Mouse (Mus musculus) forebrain, embryonic 11.5 days (tissue): Measurements from ENCODE around the gene Maml3. TPM values are rescaled to one million over a fixed set of nuclear protein-coding genes. Genes with fewer than 3 reads are reported as not detected.

Source experiments
- ATAC-seq: fragments of 200-750 bp; cut with Nextera tagmentation; replicated peaks from 2 replicates; pipeline ENCODE4 v1.8.0; 2017; ENCODE audit warnings: moderate TSS enrichment; ENCODE audit not compliant: low FRiP score
- DNase-seq: peaks from one replicate; pipeline ENCODE4 v3.0.0-alpha.2; 2017; ENCODE audit warnings: low spot score
- H3K27ac ChIP-seq: fragments of 300-500 bp; sonication (generic); 2 replicates; pipeline ENCODE4 v1.5.1; 2014; ENCODE audit warnings: low read depth, low read length
- H3K27me3 ChIP-seq: fragments of 300-500 bp; sonication (generic); 2 replicates; pipeline ENCODE4 v1.6.1; 2014; ENCODE audit warnings: mild to moderate bottlenecking, low read length, mixed read lengths; ENCODE audit not compliant: control insufficient read depth, insufficient read depth
- H3K36me3 ChIP-seq: fragments of 300-500 bp; sonication (generic); 2 replicates; pipeline ENCODE4 v1.6.1; 2014; ENCODE audit warnings: mild to moderate bottlenecking, low read length, moderate library complexity, mixed read lengths; ENCODE audit not compliant: control insufficient read depth, insufficient read depth
- H3K4me1 ChIP-seq: fragments of 300-500 bp; sonication (generic); replicated peaks from 2 replicates; pipeline ENCODE4 v1.6.1; 2014; ENCODE audit warnings: low read length, mixed read lengths; ENCODE audit not compliant: control insufficient read depth, insufficient read depth
- H3K4me2 ChIP-seq: fragments of 300-500 bp; sonication (generic); 2 replicates; pipeline ENCODE4 v1.6.1; 2014; ENCODE audit warnings: low read depth, mild to moderate bottlenecking, low read length, moderate library complexity, mixed read lengths; ENCODE audit not compliant: severe bottlenecking
- H3K4me3 ChIP-seq: fragments of 300-500 bp; sonication (generic); 2 replicates; pipeline ENCODE4 v1.5.1; 2014; ENCODE audit warnings: low read depth, low read length
- H3K9ac ChIP-seq: fragments of 300-500 bp; sonication (generic); 2 replicates; pipeline ENCODE4 v1.6.1; 2014; ENCODE audit warnings: low read length
- H3K9me3 ChIP-seq: fragments of 300-500 bp; sonication (generic); 2 replicates; pipeline ENCODE4 v1.6.1; 2016; ENCODE audit warnings: low read length, mixed read lengths; ENCODE audit not compliant: control insufficient read depth
- WGBS: fragments of 180-500 bp; shearing (Covaris S2); extraction: QIAGEN DNeasy Blood & Tissue Kit; methylation state at CpG from one replicate; pipeline ENCODE4 v1.1.7; 2014; 5-methylcytosine and 5-hydroxymethylcytosine counted together
- polyA plus RNA-seq: library from polyadenylated mRNA; unstranded; fragments of >200 nt; fragmentation: Nextera tagmentation; extraction: Ambion mirVana; gene quantifications from 2 replicates; pipeline ENCODE4 v1.2.1, GENCODE M21; 2014

The Maml3 gene
- polyA plus RNA-seq, 1 experiment from 2014 or later = 7.5 TPM

DNA sequence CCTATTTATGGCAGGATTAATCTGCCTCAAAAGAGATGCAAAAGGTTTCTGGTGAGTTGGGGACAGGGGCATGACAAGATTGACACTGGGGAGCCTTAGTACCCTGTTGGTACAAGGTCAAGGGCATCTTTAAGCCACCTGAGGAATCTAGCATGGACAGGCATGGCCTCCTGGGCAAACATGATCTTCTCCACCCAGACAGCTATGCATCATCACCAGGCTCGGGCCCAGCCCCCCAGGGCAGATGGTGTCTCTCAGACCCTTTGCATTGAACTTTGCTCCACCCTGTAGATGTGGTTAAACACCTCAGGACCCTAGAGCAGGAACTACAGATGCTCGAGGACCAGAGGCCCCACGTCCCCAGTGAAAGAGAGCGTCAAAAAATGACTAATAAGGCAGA lies 444.8 kb downstream of the Maml3 start, which contains the start of gene Mgst2:
Gene Mgst2 (plus strand): TSS at position 301 of the 400 bp plus-strand sequence.
- 79% methylated on average over 4 of the region's 4 CpGs for WGBS
- no peak for DNase-seq
- H3K4me3 ChIP-seq = no peak within 1 kb of the TSS
- no peaks in the 10 kb centered on the region for H3K36me3 ChIP-seq
- H3K9me3 ChIP-seq = no peaks in the 10 kb centered on the region
- H3K4me1 ChIP-seq = 0 out of 2 replicates have a peak, but pooled peaks cover 1% of the 10 kb centered on the region
- no peak for ATAC-seq
- no peaks in the 10 kb centered on the region for H3K27me3 ChIP-seq
- no peak within 1 kb of the TSS for H3K4me2 ChIP-seq
- no peak within 1 kb of the TSS for H3K27ac ChIP-seq
- no peak within 1 kb of the TSS for H3K9ac ChIP-seq

DNA sequence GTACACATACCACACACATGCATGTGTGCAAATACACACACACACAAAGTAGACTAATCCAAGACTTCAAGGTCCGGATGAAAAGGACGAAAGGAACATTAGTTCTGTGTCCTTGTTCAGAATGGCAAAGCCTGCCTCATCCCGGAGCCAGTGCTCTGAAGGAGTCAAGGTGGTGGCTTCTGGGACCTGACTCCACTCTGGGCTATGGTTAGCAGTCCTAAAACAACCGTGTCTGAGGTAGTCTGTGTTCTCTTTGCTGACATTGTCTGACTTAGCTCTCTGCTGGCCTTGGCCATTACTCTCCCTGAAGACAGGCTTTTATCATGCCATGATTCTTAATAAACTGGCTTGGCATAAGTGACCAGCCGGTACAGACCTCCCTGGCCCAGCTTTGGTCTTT lies 445.5 kb downstream of the Maml3 start:
- Histone ChIP-seq H3K9me3 (no peaks in the 10 kb centered on the region), H3K4me1 (0 out of 2 replicates have a peak, but pooled peaks cover 1% of the 10 kb centered on the region), H3K27ac (no peak overlapping the region), H3K4me2 (no peak overlapping the region), H3K36me3 (no peaks in the 10 kb centered on the region), H3K9ac (no peak overlapping the region), H3K27me3 (no peaks in the 10 kb centered on the region), H3K4me3 (no peak overlapping the region)
- 92% methylated on average over 5 of the region's 5 CpGs for WGBS
- ATAC-seq = no peak
- DNase-seq = no peak

- Histone ChIP-seq H3K4me3 (no peak overlapping the region), H3K4me1 (no peaks in the 10 kb centered on the region; the same call in 1 of the 2 replicates), H3K9me3 (no peaks in the 10 kb centered on the region), H3K36me3 (no peaks in the 10 kb centered on the region), H3K27me3 (no peaks in the 10 kb centered on the region), H3K27ac (no peak overlapping the region), H3K4me2 (no peak overlapping the region), H3K9ac (no peak overlapping the region)
- 81% methylated on average over 6 of the region's 6 CpGs for WGBS
- DNase-seq (no peak), ATAC-seq (no peak)
Observed at GRCm38 (mm10) chr3:51654303-51655055, 450.4 kb downstream of the Maml3 start.

DNA sequence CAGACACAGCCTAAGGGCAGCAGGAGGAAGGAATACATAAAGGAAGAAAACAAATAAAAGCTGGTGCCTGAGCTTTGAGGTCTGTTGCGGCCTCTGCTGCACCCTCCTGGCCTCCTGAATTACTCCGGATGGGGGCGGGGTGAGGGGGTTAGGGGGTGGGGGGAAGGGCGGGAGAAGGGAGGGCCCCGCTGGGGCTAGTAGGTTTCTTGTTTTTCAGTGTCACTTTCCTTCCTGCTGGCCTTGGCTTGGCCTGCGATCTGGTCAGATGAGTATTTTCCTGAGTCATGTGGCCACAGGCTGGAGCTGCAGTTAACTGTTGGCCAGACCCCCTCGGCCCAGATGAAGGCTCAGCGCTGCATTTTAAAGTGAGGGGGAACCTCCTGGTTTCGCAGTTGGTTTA lies 452.2 kb downstream of the Maml3 start:
- DNase-seq = peak; percentile 78
- no peak overlapping the region for H3K27ac ChIP-seq
- H3K4me3 ChIP-seq = no peak overlapping the region; the same call in 1 of the 2 replicates
- H3K4me2 ChIP-seq = peak overlapping the region; percentile 37
- ATAC-seq = peak; percentile 34; the same call in 1 of the 2 replicates
- peak overlapping the region; percentile 28; the same call in 1 of the 2 replicates for H3K9ac ChIP-seq
- H3K27me3 ChIP-seq = no peaks in the 10 kb centered on the region
- 4% methylated on average over 9 of the region's 9 CpGs for WGBS
- no peaks in the 10 kb centered on the region for H3K36me3 ChIP-seq
- no peaks in the 10 kb centered on the region for H3K9me3 ChIP-seq
- no peaks in the 10 kb centered on the region; the same call in 1 of the 2 replicates for H3K4me1 ChIP-seq

- H3K27me3 ChIP-seq = no peaks in the 10 kb centered on the region
- peak overlapping the region; percentile 37 for H3K4me2 ChIP-seq
- no peak overlapping the region; the same call in 1 of the 2 replicates for H3K4me3 ChIP-seq
- DNase-seq = peak; percentile 87
- ATAC-seq = peak; percentile 72
- no peaks in the 10 kb centered on the region for H3K36me3 ChIP-seq
- peak overlapping the region; percentile 28; the same call in 1 of the 2 replicates for H3K9ac ChIP-seq
- no peak overlapping the region for H3K27ac ChIP-seq
- WGBS = 1% methylated on average over 9 of the region's 9 CpGs
- H3K9me3 ChIP-seq = no peaks in the 10 kb centered on the region
- no peaks in the 10 kb centered on the region; the same call in 1 of the 2 replicates for H3K4me1 ChIP-seq
Observed at GRCm38 (mm10) chr3:51652292-51652691, 452.6 kb downstream of the Maml3 start.

DNA sequence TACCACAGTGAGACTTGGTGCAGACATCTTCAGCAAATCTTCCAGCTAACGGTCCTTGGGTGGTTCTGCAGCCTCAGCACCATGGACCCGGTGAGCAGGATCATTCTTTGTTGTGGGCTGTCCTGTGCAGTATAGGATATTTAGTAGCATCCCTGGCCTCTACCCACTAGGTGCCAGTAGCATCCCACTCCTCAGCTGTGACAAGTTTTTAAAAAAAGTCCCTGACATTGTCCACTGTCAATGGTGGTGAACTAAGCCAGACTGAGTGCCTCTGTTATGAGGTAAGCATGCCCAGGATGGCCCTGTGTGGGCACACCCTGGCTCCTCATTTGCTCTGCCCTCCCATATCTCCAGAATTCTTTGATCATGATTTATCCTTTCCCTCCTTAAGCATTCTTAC lies 453.7 kb downstream of the Maml3 start:
- Histone ChIP-seq H3K9ac (no peak overlapping the region), H3K4me1 (peaks cover 2% of the 10 kb centered on the region; the same call in 1 of the 2 replicates), H3K27me3 (no peaks in the 10 kb centered on the region), H3K4me2 (no peak overlapping the region), H3K36me3 (no peaks in the 10 kb centered on the region), H3K4me3 (no peak overlapping the region), H3K9me3 (no peaks in the 10 kb centered on the region), H3K27ac (no peak overlapping the region)
- ATAC-seq (no peak), DNase-seq (no peak)
- WGBS = 75% methylated on average over 2 of the region's 2 CpGs

DNA sequence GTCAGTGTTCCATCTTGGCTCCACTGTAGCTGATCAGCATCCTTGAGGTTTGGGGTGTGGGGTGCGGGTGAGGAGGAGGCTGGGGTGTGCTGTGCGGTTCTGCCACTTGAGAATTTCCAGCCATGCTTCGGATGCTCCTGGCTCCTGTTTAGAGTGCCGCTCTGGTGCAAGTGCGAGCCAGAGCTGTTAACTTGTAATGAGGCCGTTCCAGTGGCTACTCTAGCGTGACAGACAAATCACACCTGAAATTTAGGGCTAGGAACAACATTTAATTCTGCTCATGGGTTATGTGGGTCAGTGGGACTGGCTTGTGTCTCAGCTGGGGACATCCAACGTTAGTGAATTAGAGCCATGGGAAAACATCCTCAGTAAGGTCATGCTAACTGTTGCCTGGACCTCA lies 454.9 kb downstream of the Maml3 start:
- H3K4me1 ChIP-seq = peaks cover 2% of the 10 kb centered on the region; the same call in 1 of the 2 replicates
- no peaks in the 10 kb centered on the region for H3K36me3 ChIP-seq
- no peak overlapping the region for H3K4me3 ChIP-seq
- no peak overlapping the region for H3K4me2 ChIP-seq
- no peak overlapping the region for H3K27ac ChIP-seq
- ATAC-seq (no peak), DNase-seq (no peak)
- H3K9me3 ChIP-seq = no peaks in the 10 kb centered on the region
- no peaks in the 10 kb centered on the region for H3K27me3 ChIP-seq
- H3K9ac ChIP-seq = no peak overlapping the region
- 78% methylated on average over 8 of the region's 8 CpGs for WGBS

DNA sequence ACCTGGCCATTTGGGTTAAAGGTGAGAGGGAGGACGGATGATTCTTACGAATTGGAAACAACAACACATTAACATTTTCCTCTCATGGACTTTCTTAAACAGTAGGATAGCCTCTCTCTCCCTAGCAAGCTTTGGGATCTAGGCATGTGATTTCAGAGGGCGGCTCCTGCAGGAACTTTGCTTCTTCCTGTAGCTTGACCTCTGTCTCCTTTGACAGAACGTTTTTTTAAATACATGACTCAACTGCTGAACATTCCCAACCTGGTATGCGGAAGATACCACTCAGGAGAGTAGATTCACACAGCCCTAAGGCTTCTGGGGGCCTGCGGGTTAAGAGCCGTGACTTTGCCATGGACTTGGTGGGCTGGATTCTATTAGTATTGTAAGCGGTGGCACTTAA lies 455.4 kb downstream of the Maml3 start:
- Histone ChIP-seq H3K4me1 (peaks cover 2% of the 10 kb centered on the region; the same call in 1 of the 2 replicates), H3K4me2 (no peak overlapping the region), H3K27ac (no peak overlapping the region), H3K9ac (no peak overlapping the region), H3K36me3 (no peaks in the 10 kb centered on the region), H3K4me3 (no peak overlapping the region), H3K9me3 (no peaks in the 10 kb centered on the region), H3K27me3 (no peaks in the 10 kb centered on the region)
- WGBS = 84% methylated on average over 8 of the region's 8 CpGs
- ATAC-seq (no peak), DNase-seq (no peak)
